Mouse (Mus musculus) splenic B cell, adult 2 months (primary cell): Measurements from ENCODE around the gene Pigu.

ENCODE experiments used
- DNase-seq: peaks from one replicate; pipeline ENCODE4 v3.0.0-alpha.2; 2011; ENCODE audit warnings: low read depth, low spot score
- H3K27me3 ChIP-seq: 2 replicates; pipeline ENCODE4 v1.6.1; 2012; ENCODE audit warnings: mild to moderate bottlenecking, low read length, moderate library complexity, mixed read lengths; ENCODE audit not compliant: control insufficient read depth, poor library complexity, insufficient read depth, severe bottlenecking
- H3K36me3 ChIP-seq: 2 replicates; pipeline ENCODE4 v1.6.1; 2012; ENCODE audit warnings: mild to moderate bottlenecking, low read length, moderate library complexity, mixed read lengths; ENCODE audit not compliant: control insufficient read depth, poor library complexity, insufficient read depth, severe bottlenecking

Gene Pigu

DNA sequence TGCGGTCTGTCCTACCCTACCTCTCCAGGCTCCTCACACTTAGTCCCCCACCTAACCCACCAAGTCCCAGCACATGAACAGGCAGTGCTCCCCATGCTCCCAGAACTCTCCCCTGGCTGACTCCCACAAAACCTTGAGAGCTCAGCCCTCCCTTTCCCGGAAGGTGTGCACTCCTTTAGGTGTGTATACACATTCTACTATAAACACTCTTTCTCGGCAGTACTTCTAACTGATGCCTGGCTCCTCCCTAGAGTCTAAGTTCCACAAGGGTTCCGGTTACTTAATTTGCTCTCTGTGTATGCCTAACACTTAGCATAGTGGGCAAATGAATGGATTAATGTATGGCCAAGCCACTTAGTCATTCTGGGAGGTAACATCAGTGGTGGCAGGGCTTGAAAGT is 25.9 kb downstream of the Pigu start:
- H3K27me3 ChIP-seq: no peaks in the 10 kb centered on the region
- DNase-seq: no peak

DNA sequence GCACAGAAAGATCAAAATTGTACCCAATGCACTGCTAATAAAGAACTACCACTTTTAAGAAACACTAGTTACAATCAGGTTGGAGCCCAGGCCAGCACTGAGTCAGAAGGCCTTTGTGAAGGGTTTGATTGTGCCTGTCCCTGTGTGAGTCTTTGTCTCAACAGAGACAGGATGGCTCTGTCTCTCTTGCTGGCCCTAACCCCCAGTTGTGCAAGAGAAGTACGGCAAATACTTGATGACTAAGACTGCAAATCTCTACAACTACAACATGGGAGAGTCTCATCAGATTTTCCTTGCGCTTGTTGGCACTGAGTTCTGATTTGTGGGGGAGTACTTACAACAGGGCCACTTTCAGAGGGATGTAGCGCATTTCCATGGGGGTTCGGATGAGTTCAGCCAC is 26.4 kb downstream of the Pigu start:
- no peak for DNase-seq
- peaks cover 6% of the 10 kb centered on the region; the same call in 1 of the 2 replicates for H3K36me3 ChIP-seq
- H3K27me3 ChIP-seq: no peaks in the 10 kb centered on the region

More for the DNA sequence above, 25.9 kb downstream of the Pigu start:
- peaks cover 6% of the 10 kb centered on the region; the same call in 1 of the 2 replicates for H3K36me3 ChIP-seq

DNA sequence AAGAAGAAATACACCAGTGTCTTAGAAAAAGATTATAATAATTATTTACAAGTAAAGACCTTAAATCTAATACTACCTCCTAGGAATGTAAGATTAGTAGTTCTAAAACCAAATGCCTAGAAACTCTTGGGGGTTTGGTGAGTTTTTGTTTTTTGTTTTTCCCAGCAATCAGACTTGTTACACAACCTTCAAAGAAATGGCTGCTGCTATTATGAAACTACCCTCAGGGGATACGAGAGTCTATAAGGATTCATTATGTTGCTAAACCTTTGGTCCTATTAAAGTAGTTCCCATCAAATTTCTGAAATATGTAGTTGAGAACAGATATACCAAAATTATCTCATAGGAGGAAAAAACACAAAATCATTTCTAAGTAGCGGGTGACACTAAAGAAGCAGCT is 27.5 kb downstream of the Pigu start:
- no peak for DNase-seq
- Histone ChIP-seq H3K36me3 (peaks cover 6% of the 10 kb centered on the region; the same call in 1 of the 2 replicates), H3K27me3 (no peaks in the 10 kb centered on the region)

DNA sequence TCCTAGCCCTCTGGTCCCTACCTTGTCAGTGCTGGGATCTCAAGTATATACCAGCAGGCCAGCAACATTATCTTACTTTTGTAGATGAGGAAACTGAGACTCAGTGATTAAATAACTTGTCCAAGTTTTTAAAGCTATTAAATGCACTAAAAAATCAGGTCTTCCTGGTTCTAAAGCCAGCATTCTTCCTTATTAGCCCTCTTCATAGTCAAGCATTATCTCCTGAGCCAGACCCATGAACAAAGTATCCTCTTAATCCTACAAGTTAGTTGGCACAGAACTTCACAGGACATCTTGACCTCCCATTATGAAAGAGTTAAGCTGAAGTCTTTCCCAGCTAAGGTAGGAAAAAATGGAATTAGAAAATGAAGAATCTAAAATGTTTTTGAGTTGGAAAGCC is 28.3 kb downstream of the Pigu start:
- Histone ChIP-seq H3K27me3 (no peaks in the 10 kb centered on the region), H3K36me3 (peaks cover 6% of the 10 kb centered on the region; the same call in 1 of the 2 replicates)
- DNase-seq: no peak

DNA sequence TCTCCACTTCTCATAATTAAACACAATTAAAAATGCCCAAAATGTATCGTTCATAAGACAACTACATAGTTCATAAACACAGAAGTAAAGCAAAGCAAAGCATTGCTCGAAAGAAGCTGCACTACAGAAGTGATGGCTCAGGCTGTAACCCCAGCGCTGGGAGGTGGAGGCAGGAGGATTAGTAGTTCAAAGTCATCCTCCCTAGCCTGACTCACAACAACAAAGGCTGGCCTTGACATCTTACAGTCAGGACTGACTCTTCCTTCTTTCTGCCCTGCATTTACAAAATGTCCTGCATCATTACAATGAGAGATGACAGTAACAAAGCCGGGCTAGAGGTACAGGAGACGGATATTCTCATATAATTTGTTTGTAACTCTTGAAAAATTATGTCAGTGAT is 29.3 kb downstream of the Pigu start:
- Histone ChIP-seq H3K36me3 (peaks cover 6% of the 10 kb centered on the region; the same call in 1 of the 2 replicates), H3K27me3 (no peaks in the 10 kb centered on the region)
- no peak for DNase-seq

DNA sequence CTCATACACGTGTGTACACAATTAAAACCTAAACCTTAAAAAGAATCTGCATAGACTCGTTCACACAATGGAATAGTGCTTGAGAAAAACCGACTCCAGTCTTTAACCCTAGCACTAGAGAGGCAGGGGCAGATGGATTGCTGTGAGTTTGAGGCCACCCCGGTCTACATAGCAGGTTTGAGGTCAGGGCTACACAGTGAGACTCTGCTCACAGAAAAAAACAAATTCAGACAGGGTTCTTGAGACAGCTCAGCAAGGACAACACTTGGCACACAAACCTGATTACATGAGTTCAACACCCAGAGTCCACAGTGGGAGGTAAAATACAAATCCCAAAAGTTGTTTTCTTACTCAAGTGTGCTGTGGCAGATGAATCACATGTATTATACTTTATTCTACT is 31.2 kb downstream of the Pigu start:
- H3K27me3 ChIP-seq: no peaks in the 10 kb centered on the region

DNA sequence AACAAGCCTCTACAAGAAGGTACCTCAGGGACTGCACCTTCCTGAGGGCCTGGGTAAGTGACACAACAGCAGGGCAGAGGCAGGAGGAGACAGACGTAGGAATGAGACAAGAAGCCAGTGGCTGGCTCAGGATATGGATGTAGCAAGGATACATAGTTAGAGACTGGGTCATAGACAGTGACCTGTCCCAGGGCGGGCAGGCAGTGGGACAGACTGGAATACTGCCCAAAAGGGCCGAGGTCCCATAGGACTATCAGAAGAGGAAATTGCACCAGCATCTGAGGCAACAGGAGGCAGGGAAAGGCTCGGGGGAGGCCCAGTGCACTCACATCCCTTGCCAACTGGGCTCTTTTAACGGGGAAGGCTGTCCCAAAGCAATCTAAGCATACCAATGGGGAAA is 36.6 kb downstream of the Pigu start:
- Histone ChIP-seq H3K27me3 (no peaks in the 10 kb centered on the region), H3K36me3 (no peaks in the 10 kb centered on the region; the same call in 1 of the 2 replicates)
- DNase-seq: no peak

More for the DNA sequence above, 31.2 kb downstream of the Pigu start:
- DNase-seq: no peak
- H3K36me3 ChIP-seq: peaks cover 3% of the 10 kb centered on the region; the same call in 1 of the 2 replicates

DNA sequence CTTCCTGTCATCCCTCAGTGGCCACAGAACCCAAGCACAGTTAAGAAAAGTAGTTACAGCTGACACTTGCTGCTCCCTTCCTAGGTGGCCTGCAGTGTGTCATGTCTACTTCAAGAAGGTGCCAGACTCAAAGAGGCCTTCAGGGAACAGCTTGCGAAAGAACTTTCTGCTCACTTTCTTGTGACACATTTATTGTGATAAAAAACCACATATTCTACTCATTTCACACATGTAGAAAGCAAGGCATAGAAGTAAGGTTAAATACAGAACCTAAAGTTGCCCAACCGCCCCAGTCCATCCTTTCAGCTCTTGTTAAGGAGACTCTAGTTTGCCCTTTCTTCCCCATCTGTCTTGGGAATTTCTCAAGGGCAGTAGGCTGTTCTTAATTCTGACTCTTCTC is 38.6 kb downstream of the Pigu start:
- H3K27me3 ChIP-seq: no peaks in the 10 kb centered on the region
- peaks cover 5% of the 10 kb centered on the region for H3K36me3 ChIP-seq
- DNase-seq: no peak

DNA sequence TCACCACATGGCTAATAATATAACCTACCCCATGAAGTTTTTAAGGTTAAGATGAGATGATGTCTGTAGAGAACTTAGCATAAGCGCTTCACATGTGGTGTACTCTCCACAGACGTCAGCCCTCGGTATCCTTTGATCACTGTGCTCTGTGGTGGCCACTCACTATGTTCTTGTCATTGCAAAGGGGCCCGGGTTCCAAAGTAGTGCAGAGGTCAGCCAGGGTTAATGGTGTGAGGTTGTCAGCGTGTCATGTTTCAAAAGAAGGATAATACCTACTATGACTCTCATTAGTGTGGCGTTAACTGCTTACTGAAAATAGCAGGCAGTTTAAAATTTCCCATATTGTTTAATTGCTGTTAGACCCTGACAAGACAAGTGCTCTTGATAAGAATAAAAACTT is 43.6 kb downstream of the Pigu start:
- no peaks in the 10 kb centered on the region for H3K27me3 ChIP-seq

DNA sequence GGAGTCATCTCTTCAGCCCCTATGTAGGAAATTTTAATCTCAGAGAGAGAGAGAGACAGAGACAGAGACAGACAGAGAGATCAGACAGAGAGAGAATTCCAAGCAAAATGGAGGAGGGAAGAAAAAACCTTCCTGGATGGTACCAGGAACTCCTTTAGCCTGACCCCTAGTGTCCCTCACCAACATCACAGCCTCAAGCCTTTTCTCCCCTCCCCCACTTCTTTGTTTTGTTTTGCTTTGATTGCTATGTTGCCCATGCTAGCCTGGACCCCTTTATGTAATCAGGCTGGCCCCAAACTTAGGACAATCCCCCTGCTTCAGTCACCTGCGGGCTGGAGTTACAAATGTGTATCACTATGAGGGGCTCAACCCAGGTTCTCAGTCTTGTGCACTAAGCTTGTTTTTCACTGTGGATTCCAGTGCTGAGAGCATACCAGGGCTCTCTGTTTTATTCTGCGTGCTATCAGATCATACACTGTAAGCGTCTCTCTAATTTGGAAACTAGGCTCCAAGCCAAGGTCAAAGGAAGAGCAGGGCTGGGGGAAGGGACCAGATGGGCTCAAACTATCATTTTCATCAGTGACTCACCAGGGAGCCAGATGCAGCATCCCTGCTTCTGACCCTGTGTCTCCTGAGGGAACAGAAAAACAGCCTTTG is 48.2 kb downstream of the Pigu start:
- peak; percentile 19 for DNase-seq
- Histone ChIP-seq H3K36me3 (peaks cover 3% of the 10 kb centered on the region), H3K27me3 (no peaks in the 10 kb centered on the region)

More for the DNA sequence above, 43.6 kb downstream of the Pigu start:
- no peak for DNase-seq
- peaks cover 8% of the 10 kb centered on the region for H3K36me3 ChIP-seq

DNA sequence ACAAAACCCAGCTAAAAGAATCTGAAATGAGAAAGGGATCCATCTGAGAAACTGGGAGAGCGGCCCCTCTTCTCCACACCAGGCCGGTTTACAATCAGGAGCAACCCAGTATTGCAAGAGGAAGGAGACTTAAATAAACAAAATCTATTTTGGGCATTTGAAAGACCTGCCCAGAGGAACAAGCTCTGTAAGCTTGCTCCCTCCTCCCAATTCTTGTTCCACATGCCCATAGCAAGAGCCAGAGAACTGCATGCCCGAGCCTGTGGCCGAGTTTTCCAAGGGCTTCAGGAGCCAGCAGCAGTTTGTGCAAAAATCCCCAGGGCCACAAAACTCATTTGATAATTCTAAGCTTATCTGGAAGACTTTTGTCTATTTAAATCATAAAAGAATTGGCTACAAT is 57.7 kb downstream of the Pigu start:
- no peak for DNase-seq
- H3K27me3 ChIP-seq: no peaks in the 10 kb centered on the region
- H3K36me3 ChIP-seq: peaks cover 2% of the 10 kb centered on the region; the same call in 1 of the 2 replicates

DNA sequence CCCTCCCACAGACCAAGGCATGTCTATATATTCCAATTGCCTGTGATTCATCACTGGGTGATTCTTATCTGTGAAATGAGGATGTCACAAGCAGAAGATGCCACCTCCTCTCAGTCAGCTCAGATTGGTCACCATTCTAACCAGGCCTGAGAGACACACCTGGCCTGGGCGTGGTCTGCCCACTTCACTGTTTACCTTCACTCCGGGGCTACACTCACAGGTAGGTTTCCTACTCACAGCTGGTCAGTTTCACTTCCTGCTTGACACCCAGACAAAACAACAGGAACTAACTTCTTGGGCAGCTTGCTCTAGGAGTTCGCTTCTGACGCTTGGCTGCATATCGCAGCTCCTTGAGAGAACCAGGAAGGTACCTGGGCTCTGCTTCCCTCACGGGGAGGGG is 61.8 kb downstream of the Pigu start:
- DNase-seq: peak; percentile 81
- Histone ChIP-seq H3K36me3 (peaks cover 2% of the 10 kb centered on the region; the same call in 1 of the 2 replicates), H3K27me3 (no peaks in the 10 kb centered on the region)

DNA sequence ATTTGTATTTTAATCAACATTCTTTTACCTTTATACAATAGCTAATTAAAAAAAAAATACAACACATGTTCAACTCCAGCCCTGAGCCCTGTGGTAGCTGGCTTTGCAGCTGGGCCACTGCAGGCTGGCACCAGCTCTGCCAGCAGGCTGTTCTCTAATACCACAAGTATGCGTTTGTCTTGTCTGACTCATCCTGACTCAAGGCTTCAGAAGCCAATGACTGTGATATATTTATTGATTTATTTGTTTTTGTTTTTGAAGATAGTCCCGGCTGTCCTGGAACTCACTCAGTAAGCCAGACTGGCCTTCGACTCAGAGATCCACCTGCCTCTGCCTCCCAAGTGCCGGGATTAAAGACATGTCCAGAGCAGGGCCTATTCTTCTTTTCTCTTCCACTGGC is 63.3 kb downstream of the Pigu start:
- Histone ChIP-seq H3K27me3 (no peaks in the 10 kb centered on the region), H3K36me3 (0 out of 2 replicates have a peak, but pooled peaks cover 2% of the 10 kb centered on the region)
- no peak for DNase-seq

DNA sequence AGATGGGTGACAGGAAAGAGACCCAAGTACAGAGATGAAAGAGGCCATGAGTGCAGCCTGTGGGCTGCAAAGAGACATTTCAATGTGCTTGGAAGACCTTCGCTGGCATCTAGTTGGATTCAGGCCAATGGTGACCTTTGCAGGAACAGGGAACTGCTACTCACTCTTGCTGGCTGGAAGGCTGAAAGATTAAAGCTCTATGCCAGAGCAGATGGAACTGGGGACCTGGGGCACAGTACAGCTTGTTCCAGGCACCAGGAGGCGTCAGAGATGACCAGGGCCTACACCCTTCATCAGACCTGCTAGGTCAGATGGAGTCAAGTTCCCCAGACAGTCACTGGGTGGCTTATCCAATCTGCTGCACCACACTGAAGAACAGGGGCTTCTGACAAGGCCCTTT is 63.8 kb downstream of the Pigu start:
- DNase-seq: no peak
- Histone ChIP-seq H3K27me3 (no peaks in the 10 kb centered on the region), H3K36me3 (0 out of 2 replicates have a peak, but pooled peaks cover under 1% of the 10 kb centered on the region)

DNA sequence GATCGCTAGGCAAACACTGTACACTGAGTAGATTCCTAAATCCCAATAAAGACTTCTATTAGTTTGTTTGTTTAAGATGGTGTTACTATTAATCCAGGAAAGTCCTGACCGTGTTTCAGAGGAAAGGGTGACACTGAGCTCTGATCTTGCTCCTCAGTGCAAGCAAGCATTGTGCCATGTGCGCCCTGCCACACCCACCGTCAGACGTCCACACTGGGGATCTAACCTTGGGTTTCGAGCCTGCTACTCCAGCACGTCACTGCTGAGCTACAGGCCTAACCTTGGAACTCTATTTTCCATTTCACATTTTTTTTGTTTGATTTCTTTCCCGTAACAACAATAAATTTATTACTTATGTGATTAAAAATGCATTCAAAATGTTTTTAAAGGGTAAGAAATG is 67.2 kb downstream of the Pigu start:
- Histone ChIP-seq H3K36me3 (no peaks in the 10 kb centered on the region), H3K27me3 (no peaks in the 10 kb centered on the region)
- DNase-seq: no peak
